Mouse (Mus musculus) midbrain, embryonic 11.5 days (tissue): ENCODE measurements around the gene Pdpr. TPM values are rescaled to one million over a fixed set of nuclear protein-coding genes. Genes with fewer than 3 reads are reported as not detected.
"Not testable (repeated sequence)": the region's sequence is repeated elsewhere in the genome, so short reads cannot be mapped to it uniquely, and the experiment has no call there.

Source experiments
- ATAC-seq: fragments of 200-750 bp; cut with Nextera tagmentation; 2 replicates; pipeline ENCODE4 v1.8.0; 2017; ENCODE audit warnings: moderate TSS enrichment, moderate library complexity; ENCODE audit not compliant: low FRiP score
- DNase-seq: peaks from one replicate; pipeline ENCODE4 v3.0.0; 2015; ENCODE audit warnings: low spot score; ENCODE audit errors: missing footprints
- H3K27ac ChIP-seq: fragments of 300-500 bp; sonication (generic); 2 replicates; pipeline ENCODE4 v1.5.1; 2014; ENCODE audit warnings: low read depth, low read length
- H3K27me3 ChIP-seq: fragments of 300-500 bp; sonication (generic); 2 replicates; pipeline ENCODE4 v1.6.1; 2014; ENCODE audit warnings: mild to moderate bottlenecking, low read length, moderate library complexity, mixed read lengths; ENCODE audit not compliant: control insufficient read depth, insufficient read depth
- H3K36me3 ChIP-seq: fragments of 300-500 bp; sonication (generic); 2 replicates; pipeline ENCODE4 v1.6.1; 2014; ENCODE audit warnings: mild to moderate bottlenecking, low read length, moderate library complexity, mixed read lengths; ENCODE audit not compliant: control insufficient read depth, insufficient read depth
- H3K4me1 ChIP-seq: fragments of 300-500 bp; sonication (generic); 2 replicates; pipeline ENCODE4 v1.6.1; 2014; ENCODE audit warnings: low read length; ENCODE audit not compliant: control insufficient read depth, insufficient read depth
- H3K4me2 ChIP-seq: fragments of 300-500 bp; sonication (generic); 2 replicates; pipeline ENCODE4 v1.6.1; 2014; ENCODE audit warnings: mild to moderate bottlenecking, moderate library complexity
- H3K4me3 ChIP-seq: fragments of 300-500 bp; sonication (generic); 2 replicates; pipeline ENCODE4 v1.5.1; 2014; ENCODE audit warnings: low read depth, low read length
- H3K9ac ChIP-seq: fragments of 300-500 bp; sonication (generic); 2 replicates; pipeline ENCODE4 v1.6.1; 2014; ENCODE audit warnings: low read length
- H3K9me3 ChIP-seq: fragments of 300-500 bp; sonication (generic); 2 replicates; pipeline ENCODE4 v1.6.1; 2016; ENCODE audit warnings: low read length; ENCODE audit not compliant: control insufficient read depth
- WGBS: fragments of 180-500 bp; shearing (Covaris S2); extraction: QIAGEN DNeasy Blood & Tissue Kit; methylation state at CpG from one replicate; pipeline ENCODE4 v1.1.7; 2014; 5-methylcytosine and 5-hydroxymethylcytosine counted together
- polyA plus RNA-seq: library from polyadenylated mRNA; unstranded; fragments of >200 nt; fragmentation: Nextera tagmentation; extraction: Ambion mirVana; gene quantifications from 2 replicates; pipeline ENCODE4 v1.2.1, GENCODE M21; 2014

Pdpr gene
- polyA plus RNA-seq, 1 experiment from 2014 or later, result 5.0 TPM

DNA sequence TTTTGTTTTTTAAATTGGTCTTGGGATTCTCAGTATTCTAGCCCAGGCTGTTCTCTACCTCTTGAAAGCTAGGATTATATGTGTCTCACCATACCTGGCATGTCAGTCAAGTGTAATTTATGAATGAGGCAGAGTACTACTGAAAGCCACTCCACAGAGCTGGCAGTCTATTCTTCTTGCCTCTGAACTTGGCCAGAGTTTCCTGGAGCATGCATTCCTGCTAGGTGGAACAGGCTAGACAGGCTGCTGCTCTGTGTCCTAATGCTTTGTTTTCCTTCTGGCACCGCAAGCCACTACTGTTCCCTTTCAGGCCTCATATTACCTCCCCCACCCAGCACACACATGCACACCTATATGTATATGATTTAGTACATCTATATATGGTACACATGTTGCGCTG, 36.3 kb downstream of the Pdpr start:
- no peak for DNase-seq
- Histone ChIP-seq H3K4me2 (no peak overlapping the region), H3K9me3 (no peaks in the 10 kb centered on the region), H3K27me3 (no peaks in the 10 kb centered on the region), H3K27ac (no peak overlapping the region), H3K4me1 (no peaks in the 10 kb centered on the region), H3K36me3 (peaks cover 3% of the 10 kb centered on the region; the same call in 1 of the 2 replicates), H3K4me3 (no peak overlapping the region), H3K9ac (no peak overlapping the region)
- 94% methylated on average over 2 of the region's 2 CpGs for WGBS
- ATAC-seq, result no peak

DNA sequence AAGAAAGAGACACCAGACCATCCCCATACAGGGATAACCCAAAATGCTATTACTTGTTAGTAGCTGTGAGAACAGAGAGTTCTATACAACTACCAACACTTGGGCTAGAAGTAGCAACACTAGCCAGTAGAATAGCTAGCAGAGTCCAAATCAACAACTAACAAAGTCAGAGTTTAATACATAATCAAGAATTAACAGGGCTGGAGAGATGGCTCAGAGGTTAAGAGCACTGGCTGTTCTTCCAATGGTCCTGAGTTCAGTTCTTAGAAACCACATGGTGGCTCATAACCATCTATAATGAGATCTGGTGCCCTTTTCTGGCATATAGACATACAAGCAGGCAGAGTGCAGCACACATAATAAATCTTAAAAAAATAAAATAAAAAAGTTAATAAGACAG, 48.1 kb downstream of the Pdpr start:
- Histone ChIP-seq H3K27me3 (no peaks in the 10 kb centered on the region), H3K4me3 (no peak overlapping the region), H3K9me3 (no peaks in the 10 kb centered on the region), H3K4me2 (no peak overlapping the region), H3K36me3 (no peaks in the 10 kb centered on the region), H3K4me1 (peaks cover 7% of the 10 kb centered on the region; the same call in 1 of the 2 replicates), H3K27ac (no peak overlapping the region), H3K9ac (no peak overlapping the region)
- DNase-seq (no peak), ATAC-seq (no peak)

DNA sequence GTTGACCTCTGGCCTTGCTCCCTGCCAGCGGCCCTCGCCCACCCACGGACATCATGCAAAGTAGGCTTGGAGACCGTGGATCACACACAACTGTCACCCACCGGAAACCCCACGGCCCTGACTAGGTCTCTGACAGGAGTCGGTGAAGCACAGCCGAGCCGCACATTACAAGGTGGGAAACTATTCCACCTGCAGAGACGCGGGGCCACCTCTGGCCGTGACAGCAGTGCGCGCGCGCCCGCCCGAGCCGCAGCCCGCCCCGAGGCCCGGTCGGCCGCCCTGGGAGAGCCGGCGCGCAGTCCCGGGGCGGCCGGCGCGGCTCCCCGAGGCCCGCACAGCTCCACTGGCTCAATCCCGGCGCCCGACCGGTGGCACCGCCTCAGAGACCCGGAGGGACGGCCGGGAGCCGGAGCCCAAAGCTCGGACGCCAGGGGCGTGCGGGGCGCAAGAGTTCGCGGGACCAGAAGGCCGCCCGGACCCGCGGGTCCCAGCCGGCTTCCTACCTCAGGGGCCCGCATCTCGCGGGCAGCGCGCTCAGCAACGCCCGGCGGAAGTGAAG, 50.5 kb downstream of the Pdpr start:
- H3K27ac ChIP-seq, result not testable (repeated sequence)

DNA sequence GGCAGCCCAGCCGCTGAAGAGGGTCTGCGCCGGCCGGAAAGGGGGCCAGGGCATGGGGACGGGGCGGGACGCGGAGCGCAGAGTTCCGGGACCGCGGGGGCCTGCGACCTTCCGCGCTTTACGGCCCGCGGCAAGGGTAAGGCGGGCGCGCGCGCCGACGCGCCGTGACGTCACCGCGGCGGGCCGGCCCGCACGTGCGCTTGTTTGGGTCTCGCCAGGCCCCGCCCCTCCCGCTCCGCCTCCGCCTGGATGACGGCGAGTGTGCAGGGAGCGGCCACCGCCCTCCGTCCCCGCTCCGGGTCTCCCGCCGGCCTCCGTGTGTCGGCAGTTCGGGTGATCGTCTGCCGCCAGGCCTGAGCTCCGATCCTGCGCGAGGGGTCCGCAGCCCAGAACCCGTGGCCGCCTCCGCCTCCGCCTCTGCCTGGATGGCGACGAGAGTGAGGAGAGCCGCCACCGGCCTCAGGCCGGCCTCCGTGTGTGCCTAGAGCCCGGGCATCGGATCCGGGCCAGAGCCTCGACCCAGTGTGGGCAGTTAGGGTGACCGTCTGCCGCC, 51.1 kb downstream of the Pdpr start:
- H3K27ac ChIP-seq, H3K36me3 ChIP-seq, H3K4me1 ChIP-seq, H3K9me3 ChIP-seq, H3K27me3 ChIP-seq: not testable (repeated sequence)
- peak; percentile 95 for ATAC-seq
- Histone ChIP-seq H3K9ac (peak overlapping the region; percentile 62), H3K4me2 (peak overlapping the region; percentile 74), H3K4me3 (peak overlapping the region; percentile 62)
- WGBS, result under 1% methylated on average over 45 of the region's 74 CpGs
- peak; percentile 99 for DNase-seq

More for the DNA sequence above, 50.5 kb downstream of the Pdpr start:
- not testable (repeated sequence) for H3K36me3 ChIP-seq, H3K27me3 ChIP-seq, H3K4me1 ChIP-seq, H3K9me3 ChIP-seq
- Histone ChIP-seq H3K4me2 (peak overlapping the region; percentile 75), H3K9ac (peak overlapping the region; percentile 62), H3K4me3 (peak overlapping the region; percentile 62)
- ATAC-seq (peak; percentile 74; the same call in 1 of the 2 replicates), DNase-seq (peak; percentile 89)
- 0% methylated on average over 38 of the region's 63 CpGs for WGBS

DNA sequence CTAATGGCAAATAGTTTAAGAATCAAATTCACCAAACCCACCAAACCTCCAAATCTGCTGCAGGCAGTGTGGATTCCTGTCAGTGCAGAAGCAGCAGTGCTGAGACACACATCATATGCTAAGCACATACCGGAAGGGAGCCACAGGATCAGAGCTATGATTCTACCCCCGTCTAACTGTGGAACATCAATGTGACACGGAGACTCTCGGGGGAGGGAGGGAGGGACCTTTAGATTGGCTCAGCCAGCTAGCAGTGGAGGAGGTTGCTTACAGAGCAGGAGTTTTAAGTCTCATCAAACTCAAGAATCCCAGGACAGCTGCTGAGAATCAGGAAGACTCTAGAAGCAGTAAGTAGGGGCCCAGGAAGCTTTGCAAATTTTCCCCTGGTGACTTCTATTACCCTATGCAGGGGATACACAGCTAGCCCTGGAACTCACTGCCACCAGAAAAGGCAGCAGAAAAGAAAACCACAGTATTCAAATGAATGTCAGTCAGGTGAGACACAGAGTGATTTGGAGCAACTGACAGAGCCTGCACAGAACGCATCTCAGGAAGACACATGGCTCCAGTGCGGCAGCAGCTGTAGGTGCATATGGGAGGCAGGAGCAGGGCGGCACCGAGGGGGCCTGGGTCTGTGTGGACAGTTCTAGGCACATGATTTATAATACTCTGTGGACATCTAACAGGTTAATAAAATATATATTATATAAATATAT, 61.4 kb downstream of the Pdpr start:
- DNase-seq (no peak), ATAC-seq (no peak)
- WGBS, result 92% methylated on average over 8 of the region's 8 CpGs
- H3K9me3 ChIP-seq, result no peaks in the 10 kb centered on the region
- H3K36me3 ChIP-seq, result peaks cover 13% of the 10 kb centered on the region; the same call in 1 of the 2 replicates
- no peak overlapping the region for H3K27ac ChIP-seq
- H3K4me2 ChIP-seq, result no peak overlapping the region
- H3K9ac ChIP-seq, result no peak overlapping the region
- no peaks in the 10 kb centered on the region for H3K27me3 ChIP-seq
- H3K4me1 ChIP-seq, result no peaks in the 10 kb centered on the region
- H3K4me3 ChIP-seq, result no peak overlapping the region

DNA sequence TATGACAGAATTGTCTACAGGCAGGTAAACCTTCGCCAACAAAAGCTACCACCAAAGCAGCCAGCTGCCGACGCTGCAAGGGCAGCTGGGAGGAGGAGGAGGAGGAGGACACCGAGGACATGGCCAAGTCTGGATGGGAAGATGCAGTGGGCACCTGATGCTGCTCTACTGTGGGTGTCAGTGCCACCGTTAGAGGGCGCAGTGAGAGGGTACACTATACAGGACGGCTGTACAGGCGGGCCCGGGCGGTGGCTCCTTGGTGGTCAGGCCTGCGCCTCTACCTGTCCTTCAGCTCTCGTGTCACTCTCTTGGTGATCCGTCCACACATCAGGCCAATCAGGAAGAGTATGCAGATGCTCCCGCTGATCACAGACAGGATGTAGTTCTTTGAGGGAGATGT, 63.2 kb downstream of the Pdpr start:
- Histone ChIP-seq H3K27ac (no peak overlapping the region), H3K4me3 (no peak overlapping the region), H3K9ac (no peak overlapping the region), H3K27me3 (no peaks in the 10 kb centered on the region), H3K4me2 (no peak overlapping the region), H3K4me1 (no peaks in the 10 kb centered on the region), H3K36me3 (peaks cover 23% of the 10 kb centered on the region; the same call in 1 of the 2 replicates), H3K9me3 (no peaks in the 10 kb centered on the region)
- DNase-seq, result peak; percentile 89
- 0 out of 2 replicates have a peak, but pooled peaks have one; percentile 62 for ATAC-seq
- WGBS, result 51% methylated on average over 14 of the region's 14 CpGs

DNA sequence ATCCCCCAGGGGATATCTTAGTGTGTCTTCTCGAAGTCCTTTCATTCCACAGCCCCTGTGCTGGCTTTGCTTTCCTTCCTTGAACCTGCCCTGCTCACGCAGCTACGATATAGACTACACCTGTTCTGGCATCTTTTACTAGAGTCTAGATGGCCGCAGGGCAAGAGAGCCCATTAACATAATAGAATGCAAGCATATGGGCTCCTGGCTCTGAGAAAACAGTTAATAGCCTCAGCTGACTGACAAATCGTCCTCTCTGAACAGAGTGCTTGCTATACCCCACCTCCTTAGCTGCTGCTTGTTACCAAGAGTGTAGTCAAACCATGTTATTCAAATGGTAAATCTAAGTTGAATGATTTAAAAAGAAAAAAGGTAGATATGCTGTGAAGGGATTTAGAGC, 77.2 kb downstream of the Pdpr start:
- DNase-seq, result no peak
- no peak for ATAC-seq
- Histone ChIP-seq H3K36me3 (peaks cover 35% of the 10 kb centered on the region), H3K27ac (no peak overlapping the region), H3K27me3 (no peaks in the 10 kb centered on the region), H3K4me1 (no peaks in the 10 kb centered on the region), H3K9ac (no peak overlapping the region), H3K9me3 (no peaks in the 10 kb centered on the region), H3K4me2 (no peak overlapping the region), H3K4me3 (no peak overlapping the region)
- WGBS, result 85% methylated on average over 5 of the region's 5 CpGs

DNA sequence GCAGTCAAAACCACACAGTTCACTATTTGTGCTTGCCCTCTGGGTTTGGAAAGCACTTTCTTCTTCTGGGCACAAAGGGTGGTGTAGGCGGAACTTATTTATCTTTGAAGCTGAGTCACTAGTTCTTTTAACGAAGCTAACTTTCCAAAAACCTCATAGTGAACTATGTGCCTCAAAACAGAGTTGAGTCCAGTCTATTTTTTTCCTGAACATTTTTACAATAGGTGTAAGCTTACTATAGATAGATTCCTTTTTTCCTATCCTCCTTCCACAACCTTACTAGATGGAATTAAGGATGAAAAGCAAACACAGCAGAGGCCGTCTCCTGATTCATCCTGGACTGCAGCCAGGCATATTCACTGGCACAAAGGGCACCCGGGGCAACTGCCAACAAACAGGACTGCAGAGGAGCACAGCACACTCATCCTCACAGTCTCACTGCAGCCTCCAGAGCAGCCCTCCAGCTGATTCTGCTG, 91.1 kb downstream of the Pdpr start:
- ATAC-seq (no peak), DNase-seq (no peak)
- no peaks in the 10 kb centered on the region for H3K9me3 ChIP-seq
- H3K36me3 ChIP-seq, result peaks cover 8% of the 10 kb centered on the region; the same call in 1 of the 2 replicates
- no peaks in the 10 kb centered on the region for H3K4me1 ChIP-seq
- H3K9ac ChIP-seq, result no peak overlapping the region
- H3K4me2 ChIP-seq, result no peak overlapping the region
- H3K4me3 ChIP-seq, result no peak overlapping the region
- 83% methylated on average over 4 of the region's 4 CpGs for WGBS
- no peaks in the 10 kb centered on the region for H3K27me3 ChIP-seq
- no peak overlapping the region; the same call in 1 of the 2 replicates for H3K27ac ChIP-seq
